Mouse (Mus musculus) gonadal fat pad, adult 2 months (tissue): Measurements from ENCODE around the gene Prpsap1. TPM values are rescaled to one million over a fixed set of nuclear protein-coding genes. Genes with fewer than 3 reads are reported as not detected.
A peak's percentile ranks its signal among the peaks of the same experiment; 100 is the strongest.

Source experiments
- DNase-seq: peaks from one replicate; pipeline ENCODE4 v3.0.0-alpha.2; 2012; ENCODE audit warnings: low read depth
- polyA plus RNA-seq: library from polyadenylated mRNA; depleted of rRNA; stranded (reverse); fragments of >200 nt; gene quantifications from 2 replicates; pipeline ENCODE4 v1.2.3, GENCODE M21; 2012

Prpsap1 gene
- polyA plus RNA-seq, 1 experiment: 64.2 TPM

DNA sequence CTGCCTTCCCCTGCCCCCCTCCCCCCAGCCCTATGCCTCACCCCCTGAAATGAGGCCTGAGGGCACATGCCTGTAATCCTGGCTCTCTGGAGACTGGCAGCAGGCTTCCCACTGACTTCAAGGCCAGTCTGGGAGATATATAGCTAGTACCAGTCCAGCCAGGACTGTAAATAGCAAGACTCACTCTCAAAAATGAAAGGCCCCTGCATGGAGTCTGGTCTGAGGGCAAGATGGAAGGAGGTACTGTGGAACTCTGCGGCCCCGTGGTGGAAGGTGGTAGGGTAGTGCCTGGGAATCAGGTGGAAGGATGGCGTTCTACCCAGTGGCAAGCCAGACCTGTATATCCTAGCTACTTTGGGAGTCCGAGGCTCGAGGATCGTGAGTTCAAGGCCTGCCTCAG lies 50.1 kb downstream of the Prpsap1 start:
- DNase-seq: no peak

GRCm38 (mm10) chr11:116443311-116443710 lies 50.7 kb downstream of the Prpsap1 start:
- DNase-seq: no peak

GRCm38 (mm10) chr11:116442867-116443177 lies 51.2 kb downstream of the Prpsap1 start:
- DNase-seq: no peak

DNA sequence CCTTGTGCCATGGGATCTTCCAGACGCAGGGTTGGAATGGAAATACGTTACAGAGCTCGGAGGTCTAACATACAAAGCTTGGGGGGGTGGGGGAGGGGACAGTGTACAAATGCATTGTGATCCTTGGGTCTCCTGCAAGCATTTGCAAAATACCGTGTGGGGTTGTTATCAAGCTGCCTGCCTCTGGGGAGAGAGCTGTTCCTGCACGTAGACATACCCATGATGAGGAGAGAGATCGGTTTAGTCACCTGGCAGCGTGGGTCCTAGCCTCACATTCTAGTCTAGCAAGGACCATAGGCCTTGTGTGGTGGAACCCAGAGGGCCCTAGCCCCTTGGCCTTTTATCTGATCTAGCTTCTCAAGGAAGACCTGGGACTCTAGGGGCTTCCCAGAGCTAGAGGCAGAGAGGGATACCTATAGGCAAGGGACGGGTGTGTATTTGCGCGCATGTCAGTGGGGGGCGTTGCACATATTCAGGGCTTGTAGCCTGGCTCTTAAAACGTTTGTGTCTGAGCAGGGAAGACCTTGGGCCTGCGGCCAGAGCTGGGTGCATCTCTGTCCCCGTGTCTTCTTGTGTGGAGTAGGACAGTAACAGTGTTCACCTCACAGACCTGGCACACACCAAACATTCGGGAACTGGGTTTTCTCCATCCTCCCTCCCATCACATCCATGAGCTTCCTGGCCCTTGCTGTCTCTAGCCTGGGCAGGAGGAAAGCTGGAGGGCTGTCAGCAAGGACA lies 51.7 kb downstream of the Prpsap1 start:
- DNase-seq: no peak

DNA sequence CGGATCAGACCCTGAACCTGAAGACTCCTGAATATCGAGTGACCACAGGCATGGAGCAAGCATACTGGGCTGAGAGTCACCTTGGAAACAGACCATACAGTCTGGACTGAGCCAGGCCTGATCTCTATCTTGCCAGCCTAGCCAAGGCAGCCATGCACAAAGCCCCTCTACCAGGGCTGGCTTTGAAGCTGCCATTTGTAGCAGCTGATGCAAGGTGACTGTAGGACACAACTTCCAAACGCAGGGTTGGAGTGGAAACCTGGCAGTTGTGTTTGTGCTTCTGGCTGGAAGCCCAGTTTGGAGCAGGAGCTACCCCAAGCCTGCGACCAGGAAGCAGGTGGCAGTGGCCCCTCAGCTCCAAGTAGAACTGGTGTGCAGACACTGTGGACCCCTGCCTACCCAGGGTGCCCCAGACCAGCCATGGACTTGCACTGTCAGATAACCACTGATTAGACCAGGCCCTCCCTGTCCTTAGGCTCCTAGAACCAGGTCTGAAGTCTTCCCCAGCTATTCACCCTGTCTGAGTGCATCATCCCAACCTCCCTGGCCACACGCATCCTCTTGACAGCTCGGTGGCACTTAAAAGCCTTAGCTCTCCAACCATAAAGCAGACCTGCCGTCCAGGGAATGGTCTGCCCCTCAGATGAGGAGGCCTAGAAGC lies 53.5 kb downstream of the Prpsap1 start:
- no peak for DNase-seq

DNA sequence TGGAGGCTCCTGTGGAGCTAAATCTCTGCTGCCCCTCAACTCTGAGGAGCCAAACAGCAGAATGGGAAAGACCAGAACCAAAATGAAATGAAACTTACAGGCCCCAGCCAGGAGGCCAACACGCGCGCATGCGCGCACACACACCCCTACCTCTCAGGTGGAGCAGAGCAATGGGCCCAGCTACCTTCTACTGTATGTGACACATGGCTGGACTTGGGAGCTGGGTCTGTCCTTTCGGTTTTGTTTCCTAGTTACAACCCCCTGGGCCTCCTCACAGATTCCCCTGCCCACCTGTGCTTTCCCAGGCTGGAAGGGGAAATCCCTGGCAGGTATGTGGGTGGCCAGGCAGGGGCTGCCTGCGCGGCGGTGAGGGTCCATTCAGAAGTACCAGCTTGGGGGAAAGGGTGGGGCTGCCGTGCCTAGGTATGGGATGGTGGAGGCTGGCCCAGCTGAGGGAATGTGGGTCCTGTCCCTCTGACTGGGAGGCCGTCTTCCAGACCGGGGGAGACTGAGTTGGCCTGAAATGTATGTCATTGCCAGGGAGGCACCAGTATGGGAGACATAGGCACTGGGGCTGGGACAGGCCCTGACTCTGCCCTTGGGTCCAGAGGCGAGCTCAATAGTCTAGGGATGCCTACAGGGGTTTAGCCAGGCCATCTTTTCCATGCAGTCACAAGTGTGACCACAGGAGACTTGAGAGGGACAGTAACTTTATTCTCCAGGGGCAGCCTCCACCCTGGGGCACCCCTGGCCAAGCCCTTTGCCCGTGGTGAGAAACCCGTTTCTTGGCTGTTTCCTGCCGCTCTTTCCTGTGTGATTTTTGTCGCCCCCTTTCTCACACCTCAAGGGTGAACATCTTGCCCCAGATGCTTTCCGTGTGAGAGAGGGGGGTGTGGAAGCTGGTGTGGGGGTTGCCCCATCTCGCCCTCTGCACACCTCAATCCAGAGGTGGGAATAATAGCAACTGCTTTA lies 54.4 kb downstream of the Prpsap1 start:
- no peak for DNase-seq

- DNase-seq: no peak
Observed at GRCm38 (mm10) chr11:116437541-116437940, 56.5 kb downstream of the Prpsap1 start.

GRCm38 (mm10) chr11:116436725-116437331 lies 57.2 kb downstream of the Prpsap1 start:
- DNase-seq: no peak

DNA sequence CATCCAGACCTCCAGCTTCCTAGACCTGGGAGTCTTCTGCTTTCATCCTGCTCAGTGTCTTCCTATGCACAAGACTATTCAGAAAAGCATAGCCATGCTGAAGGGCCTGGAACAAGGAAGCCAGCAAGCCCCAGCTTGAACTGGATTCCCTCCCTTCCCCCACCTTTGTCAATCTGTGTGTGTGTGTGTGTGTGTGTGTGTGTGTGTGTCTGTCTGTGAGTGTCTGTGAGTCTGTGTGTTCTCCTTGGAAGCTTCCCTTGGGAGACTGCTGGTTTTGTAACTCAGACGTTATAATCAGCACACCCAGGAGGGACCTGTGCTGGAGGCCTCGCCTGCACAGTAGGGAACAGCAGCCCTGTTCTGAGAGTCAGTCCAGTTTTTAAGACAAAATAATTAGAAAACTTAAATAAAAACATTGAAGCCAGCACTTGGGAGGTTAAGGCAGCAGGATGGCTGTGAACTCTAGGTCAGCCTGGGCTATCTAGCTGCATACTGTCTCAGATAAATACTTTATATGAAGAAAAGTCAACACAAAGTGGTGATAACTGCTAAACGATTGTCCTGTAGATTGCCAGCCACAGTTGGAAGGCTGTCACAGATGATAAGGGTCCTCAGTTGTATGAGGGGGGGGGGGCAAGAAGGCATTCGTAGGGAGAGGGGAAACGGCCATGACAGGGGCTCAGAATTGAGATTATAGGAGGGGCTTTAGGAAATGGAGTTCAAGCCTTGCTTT lies 57.8 kb downstream of the Prpsap1 start:
- no peak for DNase-seq

DNA sequence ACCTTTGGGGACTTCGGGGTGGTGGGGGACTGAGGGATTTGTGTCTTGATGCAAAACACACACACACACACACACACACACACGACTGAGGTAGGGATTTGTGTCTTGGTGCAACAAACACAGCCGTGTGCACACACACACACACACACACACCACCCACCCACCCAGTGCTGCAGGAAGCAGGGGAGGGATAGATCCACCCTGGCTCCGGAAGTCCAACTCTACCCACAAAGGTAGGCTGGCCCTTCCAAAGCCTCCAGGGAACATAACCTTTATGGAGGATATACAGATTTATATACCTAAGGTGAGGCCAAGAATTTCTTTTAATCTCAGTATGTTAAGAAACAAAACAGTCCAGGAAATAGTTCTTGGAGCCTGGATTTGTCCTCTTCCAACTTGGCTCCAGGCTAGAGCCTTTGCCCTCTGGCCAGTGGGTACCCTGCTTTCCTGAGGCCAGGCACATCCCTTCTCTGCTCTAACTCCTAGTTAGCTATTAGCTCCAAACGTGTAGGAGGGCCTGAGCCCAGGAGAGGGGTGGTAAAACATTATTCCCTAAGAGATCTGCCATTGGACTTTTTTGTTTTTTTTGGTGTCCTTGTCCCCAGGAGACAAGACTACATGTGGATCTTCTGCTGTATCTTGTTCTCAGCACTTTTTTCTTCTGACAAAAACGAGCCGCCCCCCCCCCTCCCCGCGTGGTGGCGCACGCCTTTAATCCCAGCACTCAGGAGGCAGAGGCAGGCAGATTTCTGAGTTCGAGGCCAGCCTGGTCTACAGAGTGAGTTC lies 58.8 kb downstream of the Prpsap1 start:
- no peak for DNase-seq

- DNase-seq: no peak
Observed at GRCm38 (mm10) chr11:116434287-116434966, 59.6 kb downstream of the Prpsap1 start.

GRCm38 (mm10) chr11:116433356-116434286 lies 60.4 kb downstream of the Prpsap1 start, which contains the start of gene Ubald2:
Gene Ubald2, plus strand, starts transcription at chr11:116434094.
- peak; percentile 99 for DNase-seq

DNA sequence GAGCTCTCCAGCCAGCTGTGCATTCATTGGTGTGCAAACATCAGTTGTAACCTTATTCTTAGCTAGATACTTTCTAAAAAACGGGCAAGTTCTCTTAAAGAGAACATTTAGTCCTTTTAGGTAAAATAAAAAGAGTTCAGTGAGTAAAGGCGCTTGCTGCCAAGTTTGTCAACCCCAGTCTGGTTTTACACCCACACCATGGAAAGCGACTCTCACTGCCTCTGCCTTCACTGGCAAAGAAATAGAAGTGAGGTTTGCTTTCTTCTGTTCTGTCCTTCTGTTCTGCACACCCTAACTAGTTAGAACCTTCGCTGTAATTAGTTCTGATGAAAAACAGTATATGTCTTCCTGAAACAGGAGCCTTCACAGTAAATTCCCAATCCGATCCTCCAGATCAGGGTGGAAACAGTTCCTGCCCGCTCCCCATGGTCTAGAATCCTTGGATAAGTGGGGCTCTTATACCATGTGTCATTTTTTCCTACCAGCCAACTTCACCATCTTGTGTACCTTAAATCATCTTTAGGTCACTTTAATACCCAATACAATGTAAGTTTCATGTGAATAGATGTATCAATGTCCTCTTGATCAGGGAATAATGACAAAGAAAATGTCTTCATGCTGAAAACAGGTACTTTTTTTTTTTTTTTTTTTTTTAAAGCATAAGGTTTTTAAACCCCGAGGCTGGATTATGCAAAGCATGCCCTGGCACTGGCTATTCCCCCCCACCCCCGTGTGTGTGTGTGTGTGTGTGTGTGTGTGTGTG lies 61.2 kb downstream of the Prpsap1 start:
- DNase-seq: no peak

DNA sequence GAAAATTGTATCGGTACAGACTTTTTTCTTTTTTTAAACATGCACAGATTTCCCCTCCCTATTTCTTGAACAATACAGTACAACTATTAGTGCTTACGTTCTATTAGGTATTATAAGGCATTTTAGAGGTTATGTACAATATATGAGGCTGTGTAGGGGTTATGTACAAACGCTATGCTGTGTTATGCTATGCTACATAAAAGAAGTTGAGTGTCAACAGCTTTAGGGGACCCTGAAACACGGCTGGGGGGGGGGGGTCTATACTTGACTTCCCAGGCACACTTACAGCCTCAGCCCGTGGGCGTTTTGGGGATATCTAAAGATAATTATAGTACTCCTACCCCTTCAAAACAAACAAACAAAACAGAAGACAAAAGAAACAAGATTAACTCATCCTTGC lies 61.9 kb downstream of the Prpsap1 start:
- DNase-seq: no peak

- peak; percentile 82 for DNase-seq
Observed at GRCm38 (mm10) chr11:116431428-116432077, 62.4 kb downstream of the Prpsap1 start.

GRCm38 (mm10) chr11:116430723-116431427 lies 63.1 kb downstream of the Prpsap1 start:
- DNase-seq: no peak
